Mouse (Mus musculus) heart, postnatal 0 days (tissue): ENCODE data around the gene Ptch2. TPM values are rescaled to one million over a fixed set of nuclear protein-coding genes. Genes with fewer than 3 reads are reported as not detected.

Source experiments
- ATAC-seq: fragments of 200-750 bp; cut with Nextera tagmentation; 2 replicates; pipeline ENCODE4 v1.8.0; 2017; ENCODE audit warnings: low read depth, moderate number of reproducible peaks, moderate library complexity; ENCODE audit not compliant: insufficient read depth
- DNase-seq: peaks from one replicate; pipeline ENCODE4 v3.0.0-alpha.2; 2016; ENCODE audit warnings: low spot score
- H3K27ac ChIP-seq: fragments of 300-500 bp; sonication (generic); 2 replicates; pipeline ENCODE4 v1.5.1; 2014; ENCODE audit warnings: low read depth, mild to moderate bottlenecking
- H3K27me3 ChIP-seq: fragments of 300-500 bp; sonication (generic); 2 replicates; pipeline ENCODE4 v1.6.1; 2014; ENCODE audit warnings: low read length, mixed read lengths; ENCODE audit not compliant: control insufficient read depth, insufficient read depth
- H3K36me3 ChIP-seq: fragments of 300-500 bp; sonication (generic); replicated peaks from 2 replicates; pipeline ENCODE4 v1.6.1; 2014; ENCODE audit warnings: low read length, mixed read lengths; ENCODE audit not compliant: control insufficient read depth, insufficient read depth
- H3K4me1 ChIP-seq: fragments of 300-500 bp; sonication (generic); 2 replicates; pipeline ENCODE4 v1.6.1; 2014; ENCODE audit warnings: antibody characterized with exemption; ENCODE audit not compliant: control insufficient read depth, insufficient read depth
- H3K4me2 ChIP-seq: fragments of 300-500 bp; sonication (generic); 2 replicates; pipeline ENCODE4 v1.6.1; 2014; ENCODE audit warnings: low read depth, mild to moderate bottlenecking, low read length, moderate library complexity
- H3K4me3 ChIP-seq: fragments of 300-500 bp; sonication (generic); 2 replicates; pipeline ENCODE4 v1.5.1; 2014; ENCODE audit warnings: low read depth, low read length
- H3K9ac ChIP-seq: fragments of 300-500 bp; sonication (generic); replicated peaks from 2 replicates; pipeline ENCODE4 v1.6.1; 2014; ENCODE audit warnings: low read depth, low read length, mixed read lengths
- H3K9me3 ChIP-seq: fragments of 300-500 bp; sonication (generic); replicated peaks from 2 replicates; pipeline ENCODE4 v1.6.1; 2016; ENCODE audit warnings: low read length; ENCODE audit not compliant: control insufficient read depth
- CTCF ChIP-seq: IDR thresholded peaks from 2 replicates; pipeline ENCODE4 v1.5.1; 2016; ENCODE audit warnings: antibody characterized with exemption, control low read depth, low read depth
- EP300 ChIP-seq: IDR thresholded peaks from 2 replicates; pipeline ENCODE4 v1.6.1; 2016; ENCODE audit warnings: antibody characterized with exemption, low read depth
- WGBS: fragments of 180-500 bp; shearing (Covaris S2); extraction: QIAGEN DNeasy Blood & Tissue Kit; methylation state at CpG from one replicate; pipeline ENCODE4 v1.1.7; 2014; 5-methylcytosine and 5-hydroxymethylcytosine counted together
- polyA plus RNA-seq: library from polyadenylated mRNA; unstranded; fragments of >200 nt; fragmentation: Nextera tagmentation; extraction: Ambion mirVana; gene quantifications from 2 replicates; pipeline ENCODE4 v1.2.1, GENCODE M21; 2015
- total RNA-seq: library from RNA; depleted of rRNA; stranded (reverse); fragments of >200 nt; gene quantifications from 2 replicates; pipeline ENCODE4 v1.2.3, GENCODE M21; 2014; ENCODE audit warnings: low replicate concordance

Gene Ptch2
- total and polyA plus RNA-seq, 2 experiments from 2014 or later: 1.2 to 3.2 TPM

GRCm38 (mm10) chr4:117113237-117113636 is 17.4 kb downstream of the Ptch2 start:
- H3K4me3 ChIP-seq: no peak overlapping the region
- no peak for ATAC-seq
- no peaks in the 10 kb centered on the region for H3K9me3 ChIP-seq
- H3K27ac ChIP-seq: no peak overlapping the region
- no peak for DNase-seq
- WGBS: 86% methylated on average over 1 of the region's 1 CpGs
- H3K27me3 ChIP-seq: no peaks in the 10 kb centered on the region
- H3K36me3 ChIP-seq: no peaks in the 10 kb centered on the region
- TF ChIP-seq CTCF: no peak
- TF ChIP-seq EP300: no peak
- no peaks in the 10 kb centered on the region for H3K4me1 ChIP-seq
- no peak overlapping the region for H3K4me2 ChIP-seq
- H3K9ac ChIP-seq: no peak overlapping the region

DNA sequence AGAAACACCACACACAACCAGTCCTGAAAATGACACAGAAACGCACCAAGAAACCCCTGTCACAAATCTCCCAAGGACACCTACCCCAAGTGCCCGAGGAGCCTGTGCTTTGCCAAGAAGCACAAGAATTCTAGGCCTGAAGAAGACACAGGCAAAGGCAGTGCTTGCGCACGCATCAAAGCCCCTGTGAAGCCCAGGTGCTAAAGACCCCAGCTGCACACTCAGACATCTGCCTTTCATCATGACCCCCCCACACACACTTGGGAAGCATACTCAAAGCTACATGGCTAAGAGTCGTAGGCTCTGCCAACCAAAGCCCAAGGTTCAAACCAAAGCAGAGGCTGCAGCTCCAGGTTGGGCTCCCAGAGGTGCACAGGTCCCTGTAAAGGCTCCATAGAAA is 19.7 kb downstream of the Ptch2 start:
- Histone ChIP-seq H3K27ac (no peak overlapping the region), H3K4me1 (no peaks in the 10 kb centered on the region; the same call in 1 of the 2 replicates), H3K27me3 (no peaks in the 10 kb centered on the region), H3K4me3 (no peak overlapping the region), H3K4me2 (no peak overlapping the region), H3K36me3 (no peaks in the 10 kb centered on the region), H3K9me3 (no peaks in the 10 kb centered on the region), H3K9ac (no peak overlapping the region)
- no peak for ATAC-seq
- DNase-seq: no peak
- TF ChIP-seq EP300 (no peak), CTCF (no peak)
- WGBS: 70% methylated on average over 5 of the region's 5 CpGs

GRCm38 (mm10) chr4:117117931-117118330 is 22.1 kb downstream of the Ptch2 start:
- WGBS: 88% methylated on average over 7 of the region's 7 CpGs
- Histone ChIP-seq H3K9ac (no peak overlapping the region), H3K27ac (no peak overlapping the region), H3K27me3 (no peaks in the 10 kb centered on the region), H3K4me3 (no peak overlapping the region), H3K36me3 (no peaks in the 10 kb centered on the region), H3K9me3 (no peaks in the 10 kb centered on the region), H3K4me1 (no peaks in the 10 kb centered on the region; the same call in 1 of the 2 replicates), H3K4me2 (no peak overlapping the region)
- DNase-seq: no peak
- TF ChIP-seq EP300 (no peak), CTCF (no peak)
- no peak for ATAC-seq

GRCm38 (mm10) chr4:117119636-117120035 is 23.8 kb downstream of the Ptch2 start:
- Histone ChIP-seq H3K9ac (0 out of 2 replicates have a peak overlapping the region, but pooled peaks have one; percentile 12), H3K4me1 (no peaks in the 10 kb centered on the region; the same call in 1 of the 2 replicates), H3K36me3 (no peaks in the 10 kb centered on the region), H3K27ac (peak overlapping the region; percentile 78), H3K27me3 (no peaks in the 10 kb centered on the region), H3K9me3 (no peaks in the 10 kb centered on the region), H3K4me2 (peak overlapping the region; percentile 92), H3K4me3 (peak overlapping the region; percentile 60)
- ATAC-seq: no peak
- TF ChIP-seq CTCF: no peak
- TF ChIP-seq EP300: no peak
- 79% methylated on average over 5 of the region's 5 CpGs for WGBS
- DNase-seq: no peak

GRCm38 (mm10) chr4:117120052-117120444 is 24.2 kb downstream of the Ptch2 start:
- no peaks in the 10 kb centered on the region for H3K27me3 ChIP-seq
- TF ChIP-seq EP300: no peak
- TF ChIP-seq CTCF: no peak
- peak overlapping the region; percentile 60 for H3K4me3 ChIP-seq
- H3K9ac ChIP-seq: peak overlapping the region; percentile 12; the same call in 1 of the 2 replicates
- peak overlapping the region; percentile 78 for H3K27ac ChIP-seq
- WGBS: 4% methylated on average over 10 of the region's 10 CpGs
- H3K4me2 ChIP-seq: peak overlapping the region; percentile 92
- ATAC-seq (no peak), DNase-seq (no peak)
- H3K4me1 ChIP-seq: peaks cover 3% of the 10 kb centered on the region; the same call in 1 of the 2 replicates
- no peaks in the 10 kb centered on the region for H3K36me3 ChIP-seq
- H3K9me3 ChIP-seq: no peaks in the 10 kb centered on the region
